Mouse (Mus musculus): ENCODE data around the gene Zfp706. TPM values are rescaled to one million over a fixed set of nuclear protein-coding genes. Genes with fewer than 3 reads are reported as not detected.

The Zfp706 gene
- polyA plus RNA-seq (2015; fragmentation: Illumina TruSeq; extraction: RNeasy Lipid Tissue Mini Kit (QIAGEN cat#74804); ENCODE audit: insufficient read depth, low replicate concordance) = 352 TPM

GRCm38 (mm10) chr15:37007233-37007958 is at the start of gene Zfp706:
Gene Zfp706, minus strand, starts transcription at chr15:37007773.

Data from spleen, adult 10 weeks (tissue).